Mouse (Mus musculus) neural tube, embryonic 15.5 days (tissue): ENCODE measurements around the gene Ank3. TPM values are rescaled to one million over a fixed set of nuclear protein-coding genes. Genes with fewer than 3 reads are reported as not detected.
A peak's percentile ranks its signal among the peaks of the same experiment; 100 is the strongest.

Experiments
- ATAC-seq: fragments of 200-750 bp; cut with Nextera tagmentation; 2 replicates; pipeline ENCODE4 v1.8.0; 2017; ENCODE audit warnings: mild to moderate bottlenecking, moderate TSS enrichment, moderate library complexity; ENCODE audit not compliant: low FRiP score
- H3K27ac ChIP-seq: fragments of 300-500 bp; sonication (generic); replicated peaks from 2 replicates; pipeline ENCODE4 v1.5.1; 2015; ENCODE audit warnings: mild to moderate bottlenecking, inconsistent platforms
- H3K27me3 ChIP-seq: fragments of 300-500 bp; sonication (generic); replicated peaks from 2 replicates; pipeline ENCODE4 v1.6.1; 2015; ENCODE audit warnings: inconsistent platforms
- H3K36me3 ChIP-seq: fragments of 300-500 bp; sonication (generic); 2 replicates; pipeline ENCODE4 v1.6.1; 2015; ENCODE audit warnings: inconsistent platforms
- H3K4me1 ChIP-seq: fragments of 300-500 bp; sonication (generic); 2 replicates; pipeline ENCODE4 v1.6.1; 2015; ENCODE audit warnings: inconsistent platforms
- H3K4me2 ChIP-seq: fragments of 300-500 bp; sonication (generic); 2 replicates; pipeline ENCODE4 v1.6.1; 2015; ENCODE audit warnings: inconsistent platforms, mild to moderate bottlenecking, moderate library complexity
- H3K4me3 ChIP-seq: fragments of 300-500 bp; sonication (generic); replicated peaks from 2 replicates; pipeline ENCODE4 v1.5.1; 2015; ENCODE audit warnings: mild to moderate bottlenecking, inconsistent platforms
- H3K9ac ChIP-seq: fragments of 300-500 bp; sonication (generic); replicated peaks from 2 replicates; pipeline ENCODE4 v1.6.1; 2015; ENCODE audit warnings: mild to moderate bottlenecking, inconsistent platforms
- H3K9me3 ChIP-seq: fragments of 300-500 bp; sonication (generic); replicated peaks from 2 replicates; pipeline ENCODE4 v1.6.1; 2016; ENCODE audit warnings: inconsistent platforms
- WGBS: fragments of 180-500 bp; shearing (Covaris S2); methylation state at CpG from one replicate; pipeline ENCODE4 v1.1.7; 2015; ENCODE audit warnings: mixed read lengths; 5-methylcytosine and 5-hydroxymethylcytosine counted together
- polyA plus RNA-seq: library from polyadenylated mRNA; unstranded; fragments of >200 nt; fragmentation: Nextera tagmentation; extraction: Ambion mirVana; gene quantifications from 2 replicates; pipeline ENCODE4 v1.2.1, GENCODE M21; 2015

The Ank3 gene
- polyA plus RNA-seq, 1 experiment from 2014 or later, result 89.5 TPM

DNA sequence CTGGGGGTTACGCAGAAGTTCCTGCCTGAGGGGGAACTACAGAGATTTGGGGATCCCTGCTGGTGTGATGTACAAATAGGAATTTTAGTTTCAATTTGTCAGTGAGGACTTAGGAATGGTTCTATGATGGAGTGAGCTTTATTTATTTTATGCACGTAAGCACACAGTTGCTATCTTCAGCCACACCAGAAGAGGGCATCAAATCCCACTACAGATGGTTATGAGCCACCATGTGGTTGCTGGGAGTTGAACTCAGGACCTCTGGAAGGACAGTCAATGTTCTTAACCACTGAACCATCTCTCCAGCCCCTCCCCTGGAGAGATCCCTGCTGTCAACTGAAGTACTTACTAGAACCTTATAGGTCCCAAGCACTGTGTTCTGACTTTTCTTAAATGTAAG is 255.6 kb downstream of the Ank3 start:
- Histone ChIP-seq H3K27me3 (no peaks in the 10 kb centered on the region), H3K4me2 (no peak overlapping the region), H3K9ac (no peak overlapping the region), H3K36me3 (no peaks in the 10 kb centered on the region), H3K27ac (no peak overlapping the region), H3K4me1 (peaks cover 72% of the 10 kb centered on the region), H3K4me3 (no peak overlapping the region), H3K9me3 (no peaks in the 10 kb centered on the region)
- no peak for ATAC-seq
- 94% methylated on average over 2 of the region's 2 CpGs for WGBS

DNA sequence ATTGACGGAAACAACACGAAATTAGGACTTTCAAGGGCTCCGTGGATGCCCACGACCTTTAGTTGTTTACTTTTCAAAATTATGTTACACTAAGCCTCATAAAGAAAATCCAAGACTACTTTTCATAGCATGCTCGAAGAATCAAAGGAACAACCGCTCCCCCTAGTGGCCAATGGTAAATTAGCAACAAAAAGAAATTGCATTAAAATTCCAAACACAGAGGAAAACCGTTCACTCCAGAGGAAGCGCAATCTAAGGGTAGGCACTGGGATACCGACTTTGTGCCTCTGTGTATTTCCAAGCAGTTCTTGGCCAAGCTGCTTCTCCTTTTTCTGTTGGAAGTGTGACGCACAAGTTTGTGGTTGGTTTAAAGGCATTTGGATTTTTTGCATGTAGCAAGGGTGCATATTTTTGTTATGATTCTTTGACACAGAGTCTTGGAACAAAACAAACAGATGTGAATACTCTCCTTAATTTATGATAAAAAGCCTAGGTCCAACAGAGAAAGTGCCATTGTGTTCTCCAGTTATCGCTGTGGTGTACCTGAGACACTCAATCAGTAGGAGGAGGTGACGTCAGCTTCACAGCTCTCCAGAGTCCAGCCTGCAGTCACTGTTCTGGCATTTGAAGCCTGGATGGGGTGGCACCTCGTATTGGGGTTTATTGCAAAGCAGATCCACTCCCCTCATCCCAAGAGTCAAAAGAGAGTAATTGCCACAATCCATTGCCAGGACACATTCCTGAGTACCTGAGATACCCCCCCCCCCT is 256.5 kb downstream of the Ank3 start:
- peaks cover 77% of the 10 kb centered on the region for H3K4me1 ChIP-seq
- H3K4me2 ChIP-seq, result peak overlapping the region; percentile 37
- H3K9ac ChIP-seq, result no peak overlapping the region; the same call in 1 of the 2 replicates
- H3K27ac ChIP-seq, result no peak overlapping the region
- H3K4me3 ChIP-seq, result no peak overlapping the region
- 14% methylated on average over 13 of the region's 13 CpGs for WGBS
- no peaks in the 10 kb centered on the region for H3K36me3 ChIP-seq
- no peaks in the 10 kb centered on the region for H3K9me3 ChIP-seq
- no peaks in the 10 kb centered on the region for H3K27me3 ChIP-seq
- 0 out of 2 replicates have a peak, but pooled peaks have one; percentile 16 for ATAC-seq

GRCm38 (mm10) chr10:69656321-69656720 is 257.7 kb downstream of the Ank3 start:
- no peak overlapping the region for H3K27ac ChIP-seq
- WGBS, result 11% methylated on average over 3 of the region's 3 CpGs
- H3K4me3 ChIP-seq, result no peak overlapping the region
- ATAC-seq, result no peak
- H3K4me2 ChIP-seq, result no peak overlapping the region
- no peak overlapping the region for H3K9ac ChIP-seq
- H3K9me3 ChIP-seq, result no peaks in the 10 kb centered on the region
- peaks cover 70% of the 10 kb centered on the region for H3K4me1 ChIP-seq
- no peaks in the 10 kb centered on the region for H3K36me3 ChIP-seq
- H3K27me3 ChIP-seq, result no peaks in the 10 kb centered on the region

DNA sequence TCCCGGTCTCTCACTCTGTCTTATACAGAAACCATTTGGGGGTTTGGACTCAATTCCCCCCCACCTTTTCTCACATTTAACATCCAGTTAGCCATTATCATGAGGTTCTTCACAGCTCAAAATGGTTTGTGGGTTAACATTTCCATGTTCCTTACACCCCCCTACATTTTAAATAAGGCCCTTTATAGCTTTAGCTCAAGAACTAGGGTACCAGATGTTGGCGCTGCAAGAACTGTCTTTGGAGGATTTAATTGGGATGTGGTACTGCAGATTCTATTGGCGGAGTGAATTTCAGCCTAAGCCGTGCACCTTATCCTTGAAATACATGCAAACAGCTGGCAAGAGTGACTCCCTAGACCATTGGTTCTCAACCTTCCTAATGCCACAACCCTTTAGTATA is 261.2 kb downstream of the Ank3 start:
- Histone ChIP-seq H3K4me3 (no peak overlapping the region), H3K4me1 (peaks cover 51% of the 10 kb centered on the region), H3K4me2 (no peak overlapping the region), H3K27me3 (no peaks in the 10 kb centered on the region), H3K9me3 (no peaks in the 10 kb centered on the region), H3K27ac (no peak overlapping the region), H3K36me3 (no peaks in the 10 kb centered on the region), H3K9ac (no peak overlapping the region)
- WGBS, result 71% methylated on average over 4 of the region's 4 CpGs
- no peak for ATAC-seq

GRCm38 (mm10) chr10:69662338-69662737 is 263.8 kb downstream of the Ank3 start:
- H3K27me3 ChIP-seq, result no peaks in the 10 kb centered on the region
- H3K36me3 ChIP-seq, result no peaks in the 10 kb centered on the region
- no peak overlapping the region for H3K4me3 ChIP-seq
- H3K9ac ChIP-seq, result no peak overlapping the region
- 9% methylated on average over 7 of the region's 7 CpGs for WGBS
- peaks cover 32% of the 10 kb centered on the region for H3K4me1 ChIP-seq
- H3K27ac ChIP-seq, result no peak overlapping the region
- H3K4me2 ChIP-seq, result no peak overlapping the region
- peak; percentile 69 for ATAC-seq
- H3K9me3 ChIP-seq, result no peaks in the 10 kb centered on the region

DNA sequence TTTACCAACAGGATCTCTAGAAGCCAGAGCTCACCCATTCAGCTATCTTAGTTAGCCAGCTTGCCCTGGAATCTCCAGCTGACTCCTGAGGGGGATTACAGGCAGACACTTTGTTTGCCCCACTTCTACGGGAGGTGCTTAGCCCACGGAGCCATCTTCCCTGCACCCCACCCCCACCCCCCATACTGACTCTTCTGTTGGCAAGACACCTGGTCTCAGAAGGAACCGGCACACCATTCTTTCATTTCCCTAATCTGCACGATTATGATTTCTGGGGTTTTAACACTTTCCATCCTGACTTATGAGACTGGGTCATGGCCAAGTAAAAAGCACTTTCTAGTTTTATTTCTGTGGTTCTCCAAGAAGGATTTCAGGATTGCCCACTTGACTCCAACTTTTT is 268.9 kb downstream of the Ank3 start:
- Histone ChIP-seq H3K4me2 (no peak overlapping the region), H3K9ac (no peak overlapping the region), H3K27me3 (no peaks in the 10 kb centered on the region), H3K4me3 (no peak overlapping the region), H3K9me3 (no peaks in the 10 kb centered on the region), H3K36me3 (no peaks in the 10 kb centered on the region), H3K27ac (no peak overlapping the region), H3K4me1 (peaks cover 12% of the 10 kb centered on the region; the same call in 1 of the 2 replicates)
- 85% methylated on average over 4 of the region's 4 CpGs for WGBS
- ATAC-seq, result no peak

GRCm38 (mm10) chr10:69670496-69670895 is 271.9 kb downstream of the Ank3 start:
- no peaks in the 10 kb centered on the region for H3K36me3 ChIP-seq
- no peak overlapping the region for H3K4me2 ChIP-seq
- ATAC-seq, result no peak
- 46% methylated on average over 1 of the region's 1 CpGs for WGBS
- no peaks in the 10 kb centered on the region for H3K27me3 ChIP-seq
- no peak overlapping the region for H3K9ac ChIP-seq
- H3K4me1 ChIP-seq, result peaks cover 9% of the 10 kb centered on the region
- no peak overlapping the region for H3K4me3 ChIP-seq
- H3K27ac ChIP-seq, result no peak overlapping the region
- H3K9me3 ChIP-seq, result no peaks in the 10 kb centered on the region

DNA sequence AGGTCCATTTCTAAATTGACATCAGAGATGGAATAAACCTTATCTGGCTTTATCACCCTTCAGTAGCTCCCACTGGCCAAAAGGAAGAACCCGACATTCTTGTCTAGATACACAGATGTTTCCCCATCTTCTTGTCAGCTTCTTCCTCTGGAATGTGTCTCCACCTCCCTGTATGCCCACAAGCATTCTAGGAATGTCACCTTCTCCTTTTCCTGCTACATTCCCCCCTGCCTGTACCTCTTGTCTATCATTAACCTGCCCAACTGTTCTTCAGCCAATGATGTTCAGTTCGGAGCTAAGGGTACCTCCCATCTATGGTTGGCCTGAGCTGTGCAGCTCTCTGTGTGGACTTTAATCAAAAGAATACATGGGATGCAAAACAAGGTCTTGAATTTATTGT is 272.4 kb downstream of the Ank3 start:
- no peak for ATAC-seq
- H3K4me2 ChIP-seq, result no peak overlapping the region
- no peaks in the 10 kb centered on the region for H3K9me3 ChIP-seq
- peaks cover 9% of the 10 kb centered on the region for H3K4me1 ChIP-seq
- 92% methylated on average over 2 of the region's 2 CpGs for WGBS
- H3K36me3 ChIP-seq, result no peaks in the 10 kb centered on the region
- no peak overlapping the region for H3K4me3 ChIP-seq
- no peak overlapping the region for H3K27ac ChIP-seq
- no peaks in the 10 kb centered on the region for H3K27me3 ChIP-seq
- H3K9ac ChIP-seq, result no peak overlapping the region

DNA sequence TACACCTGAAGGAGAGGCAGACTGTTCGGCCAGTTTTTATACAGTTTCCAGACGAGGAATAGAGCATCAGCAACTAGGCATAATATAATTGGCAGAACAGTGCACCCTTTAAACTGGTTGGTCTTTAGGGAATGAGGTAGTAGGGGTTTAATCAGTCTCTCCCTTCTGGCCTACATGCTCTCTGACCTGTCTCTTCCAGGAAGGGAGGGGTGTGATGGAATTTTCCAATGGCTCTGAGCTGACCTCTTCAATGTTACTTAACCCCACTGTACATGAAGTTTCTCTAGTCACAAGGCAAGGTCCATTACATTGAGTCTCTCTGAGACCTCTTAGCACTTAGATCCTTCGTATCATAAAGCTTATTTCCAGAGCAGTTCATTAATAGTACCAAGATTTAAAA is 272.9 kb downstream of the Ank3 start:
- Histone ChIP-seq H3K4me3 (no peak overlapping the region), H3K27me3 (no peaks in the 10 kb centered on the region), H3K9me3 (no peaks in the 10 kb centered on the region), H3K4me2 (no peak overlapping the region), H3K9ac (no peak overlapping the region), H3K4me1 (peaks cover 9% of the 10 kb centered on the region), H3K27ac (no peak overlapping the region), H3K36me3 (no peaks in the 10 kb centered on the region)
- ATAC-seq, result no peak
- WGBS, result 80% methylated on average over 3 of the region's 3 CpGs

DNA sequence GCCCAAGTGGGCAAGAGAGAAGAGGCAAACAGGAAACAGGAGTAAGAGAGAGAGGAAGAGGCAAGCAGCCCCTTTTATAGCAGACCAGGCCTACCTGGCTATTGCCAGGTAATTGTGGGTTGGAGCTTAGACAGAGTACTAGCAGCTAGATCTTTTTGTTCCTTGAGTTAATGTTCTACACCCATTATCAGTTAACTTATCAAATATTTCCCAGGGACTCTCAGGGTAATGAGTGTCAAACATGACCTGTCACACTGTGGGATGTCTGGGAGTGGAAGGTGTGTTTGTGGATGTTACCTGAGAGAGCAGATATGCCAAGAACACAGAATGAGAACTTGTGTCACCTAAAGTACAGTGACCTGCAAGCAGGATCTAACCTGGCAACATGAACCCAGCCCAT is 274.0 kb downstream of the Ank3 start:
- Histone ChIP-seq H3K4me1 (peaks cover 9% of the 10 kb centered on the region), H3K27ac (no peak overlapping the region), H3K4me3 (no peak overlapping the region), H3K4me2 (no peak overlapping the region), H3K36me3 (no peaks in the 10 kb centered on the region), H3K27me3 (no peaks in the 10 kb centered on the region), H3K9ac (no peak overlapping the region), H3K9me3 (no peaks in the 10 kb centered on the region)
- no peak for ATAC-seq

- no peak overlapping the region for H3K4me2 ChIP-seq
Measured at GRCm38 (mm10) chr10:69678230-69678629, 279.7 kb downstream of the Ank3 start.

GRCm38 (mm10) chr10:69686336-69686735 is 287.8 kb downstream of the Ank3 start:
- H3K4me3 ChIP-seq, result no peak overlapping the region
- H3K27me3 ChIP-seq, result no peaks in the 10 kb centered on the region
- no peak overlapping the region for H3K27ac ChIP-seq
- no peak for ATAC-seq
- H3K4me2 ChIP-seq, result no peak overlapping the region
- H3K9ac ChIP-seq, result no peak overlapping the region
- H3K36me3 ChIP-seq, result no peaks in the 10 kb centered on the region
- WGBS, result 91% methylated on average over 1 of the region's 1 CpGs
- H3K9me3 ChIP-seq, result no peaks in the 10 kb centered on the region
- H3K4me1 ChIP-seq, result peaks cover 23% of the 10 kb centered on the region

More at GRCm38 (mm10) chr10:69678230-69678629, 279.7 kb downstream of the Ank3 start:
- Histone ChIP-seq H3K9ac (no peak overlapping the region), H3K4me1 (peaks cover 10% of the 10 kb centered on the region), H3K27ac (no peak overlapping the region), H3K9me3 (no peaks in the 10 kb centered on the region), H3K4me3 (no peak overlapping the region), H3K27me3 (no peaks in the 10 kb centered on the region), H3K36me3 (no peaks in the 10 kb centered on the region)
- 59% methylated on average over 15 of the region's 15 CpGs for WGBS
- no peak for ATAC-seq
